Mouse (Mus musculus) forebrain, embryonic 12.5 days (tissue): ENCODE results near the gene Arhgap18. TPM values are rescaled to one million over a fixed set of nuclear protein-coding genes. Genes with fewer than 3 reads are reported as not detected.
A peak's percentile ranks its signal among the peaks of the same experiment; 100 is the strongest.

Experiments used
- ATAC-seq: fragments of 200-750 bp; cut with Nextera tagmentation; 2 replicates; pipeline ENCODE4 v1.8.0; 2017; ENCODE audit warnings: moderate TSS enrichment; ENCODE audit not compliant: low FRiP score
- H3K27ac ChIP-seq: fragments of 300-500 bp; sonication (generic); 2 replicates; pipeline ENCODE4 v1.5.1; 2016; ENCODE audit warnings: mild to moderate bottlenecking
- H3K27me3 ChIP-seq: fragments of 300-500 bp; sonication (generic); 2 replicates; pipeline ENCODE4 v1.6.1; 2016; ENCODE audit warnings: mild to moderate bottlenecking
- H3K36me3 ChIP-seq: fragments of 300-500 bp; sonication (generic); replicated peaks from 2 replicates; pipeline ENCODE4 v1.6.1; 2016; ENCODE audit warnings: mild to moderate bottlenecking
- H3K4me1 ChIP-seq: fragments of 300-500 bp; sonication (generic); 2 replicates; pipeline ENCODE4 v1.6.1; 2016
- H3K4me2 ChIP-seq: fragments of 300-500 bp; sonication (generic); 2 replicates; pipeline ENCODE4 v1.6.1; 2016; ENCODE audit warnings: mild to moderate bottlenecking, moderate library complexity
- H3K4me3 ChIP-seq: fragments of 300-500 bp; sonication (generic); replicated peaks from 2 replicates; pipeline ENCODE4 v1.5.1; 2016; ENCODE audit warnings: mild to moderate bottlenecking
- H3K9ac ChIP-seq: fragments of 300-500 bp; sonication (generic); 2 replicates; pipeline ENCODE4 v1.6.1; 2016; ENCODE audit warnings: mild to moderate bottlenecking
- H3K9me3 ChIP-seq: fragments of 300-500 bp; sonication (generic); 2 replicates; pipeline ENCODE4 v1.6.1; 2016
- WGBS: fragments of 180-500 bp; shearing (Covaris S2); methylation state at CpG from one replicate; pipeline ENCODE4 v1.1.7; 2016; 5-methylcytosine and 5-hydroxymethylcytosine counted together
- polyA plus RNA-seq: library from polyadenylated mRNA; unstranded; fragments of >200 nt; fragmentation: Nextera tagmentation; extraction: Ambion mirVana; gene quantifications from 2 replicates; pipeline ENCODE4 v1.2.1, GENCODE M21; 2016

Arhgap18 gene
- polyA plus RNA-seq, 1 experiment from 2014 or later: 17.9 TPM

GRCm38 (mm10) chr10:26793013-26793412 is 39.8 kb downstream of the Arhgap18 start:
- Histone ChIP-seq H3K9me3 (no peaks in the 10 kb centered on the region), H3K27ac (no peak overlapping the region), H3K9ac (no peak overlapping the region), H3K4me1 (no peaks in the 10 kb centered on the region), H3K27me3 (no peaks in the 10 kb centered on the region), H3K36me3 (no peaks in the 10 kb centered on the region), H3K4me2 (no peak overlapping the region), H3K4me3 (no peak overlapping the region)
- 94% methylated on average over 8 of the region's 8 CpGs for WGBS
- no peak for ATAC-seq

- H3K9ac ChIP-seq: no peak overlapping the region
- H3K9me3 ChIP-seq: no peaks in the 10 kb centered on the region
- H3K4me2 ChIP-seq: no peak overlapping the region
- H3K4me3 ChIP-seq: no peak overlapping the region
- peak; percentile 30; the same call in 1 of the 2 replicates for ATAC-seq
- H3K36me3 ChIP-seq: no peaks in the 10 kb centered on the region
- H3K4me1 ChIP-seq: no peaks in the 10 kb centered on the region
- H3K27ac ChIP-seq: no peak overlapping the region; the same call in 1 of the 2 replicates
- H3K27me3 ChIP-seq: no peaks in the 10 kb centered on the region
- WGBS: 80% methylated on average over 10 of the region's 10 CpGs
Observed at GRCm38 (mm10) chr10:26796432-26797286, 43.4 kb downstream of the Arhgap18 start.

GRCm38 (mm10) chr10:26797287-26797672 is 44.1 kb downstream of the Arhgap18 start:
- Histone ChIP-seq H3K4me2 (no peak overlapping the region), H3K36me3 (no peaks in the 10 kb centered on the region), H3K4me1 (no peaks in the 10 kb centered on the region), H3K4me3 (no peak overlapping the region), H3K9me3 (no peaks in the 10 kb centered on the region), H3K9ac (no peak overlapping the region), H3K27me3 (no peaks in the 10 kb centered on the region), H3K27ac (no peak overlapping the region; the same call in 1 of the 2 replicates)
- WGBS: 95% methylated on average over 7 of the region's 7 CpGs
- ATAC-seq: no peak

GRCm38 (mm10) chr10:26798752-26799411 is 45.7 kb downstream of the Arhgap18 start:
- no peak for ATAC-seq
- H3K27ac ChIP-seq: no peak overlapping the region
- whole genome bisulfite sequencing: 91% methylated on average over 10 of the region's 10 CpGs

GRCm38 (mm10) chr10:26799562-26800051 is 46.4 kb downstream of the Arhgap18 start:
- Histone ChIP-seq H3K4me2 (no peak overlapping the region), H3K4me3 (no peak overlapping the region), H3K36me3 (no peaks in the 10 kb centered on the region), H3K4me1 (peaks cover 4% of the 10 kb centered on the region), H3K27me3 (no peaks in the 10 kb centered on the region), H3K9me3 (no peaks in the 10 kb centered on the region), H3K27ac (no peak overlapping the region), H3K9ac (no peak overlapping the region)
- WGBS: 66% methylated on average over 5 of the region's 5 CpGs
- ATAC-seq: no peak

More at GRCm38 (mm10) chr10:26798752-26799411, 45.7 kb downstream of the Arhgap18 start:
- no peaks in the 10 kb centered on the region for H3K9me3 ChIP-seq
- no peak overlapping the region for H3K9ac ChIP-seq
- H3K27me3 ChIP-seq: no peaks in the 10 kb centered on the region
- H3K4me2 ChIP-seq: no peak overlapping the region
- no peaks in the 10 kb centered on the region for H3K4me1 ChIP-seq
- no peak overlapping the region for H3K4me3 ChIP-seq
- H3K36me3 ChIP-seq: no peaks in the 10 kb centered on the region

GRCm38 (mm10) chr10:26804351-26804983 is 51.2 kb downstream of the Arhgap18 start:
- no peak overlapping the region for H3K27ac ChIP-seq
- no peaks in the 10 kb centered on the region for H3K36me3 ChIP-seq
- no peak overlapping the region for H3K4me2 ChIP-seq
- no peak overlapping the region for H3K4me3 ChIP-seq
- peaks cover 5% of the 10 kb centered on the region for H3K4me1 ChIP-seq
- no peak overlapping the region for H3K9ac ChIP-seq
- 44% methylated on average over 5 of the region's 5 CpGs for WGBS
- H3K27me3 ChIP-seq: no peaks in the 10 kb centered on the region
- no peaks in the 10 kb centered on the region for H3K9me3 ChIP-seq
- ATAC-seq: no peak

- no peak overlapping the region for H3K27ac ChIP-seq
- no peaks in the 10 kb centered on the region for H3K9me3 ChIP-seq
- H3K36me3 ChIP-seq: no peaks in the 10 kb centered on the region
- H3K4me2 ChIP-seq: no peak overlapping the region
- ATAC-seq: no peak
- peaks cover 5% of the 10 kb centered on the region for H3K4me1 ChIP-seq
- no peak overlapping the region for H3K4me3 ChIP-seq
- 67% methylated on average over 1 of the region's 1 CpGs for WGBS
- H3K9ac ChIP-seq: no peak overlapping the region
- no peaks in the 10 kb centered on the region for H3K27me3 ChIP-seq
Observed at GRCm38 (mm10) chr10:26805007-26805406, 51.8 kb downstream of the Arhgap18 start.

GRCm38 (mm10) chr10:26806092-26806491 is 52.9 kb downstream of the Arhgap18 start:
- no peak overlapping the region for H3K4me2 ChIP-seq
- H3K27ac ChIP-seq: no peak overlapping the region
- H3K4me1 ChIP-seq: peaks cover 5% of the 10 kb centered on the region
- 81% methylated on average over 3 of the region's 3 CpGs for WGBS
- no peak for ATAC-seq
- H3K27me3 ChIP-seq: no peaks in the 10 kb centered on the region
- no peak overlapping the region for H3K4me3 ChIP-seq
- no peaks in the 10 kb centered on the region for H3K36me3 ChIP-seq
- no peak overlapping the region for H3K9ac ChIP-seq
- no peaks in the 10 kb centered on the region for H3K9me3 ChIP-seq

- Histone ChIP-seq H3K9ac (no peak overlapping the region), H3K27me3 (no peaks in the 10 kb centered on the region), H3K4me3 (no peak overlapping the region), H3K4me2 (no peak overlapping the region), H3K36me3 (no peaks in the 10 kb centered on the region), H3K27ac (no peak overlapping the region), H3K9me3 (no peaks in the 10 kb centered on the region), H3K4me1 (no peaks in the 10 kb centered on the region)
- no peak for ATAC-seq
- WGBS: 89% methylated on average over 7 of the region's 7 CpGs
Observed at GRCm38 (mm10) chr10:26810059-26810458, 56.8 kb downstream of the Arhgap18 start.

GRCm38 (mm10) chr10:26810810-26811209 is 57.6 kb downstream of the Arhgap18 start:
- 85% methylated on average over 5 of the region's 5 CpGs for WGBS
- Histone ChIP-seq H3K9ac (no peak overlapping the region), H3K4me3 (no peak overlapping the region), H3K27me3 (no peaks in the 10 kb centered on the region), H3K36me3 (no peaks in the 10 kb centered on the region), H3K27ac (no peak overlapping the region), H3K4me1 (no peaks in the 10 kb centered on the region), H3K9me3 (no peaks in the 10 kb centered on the region), H3K4me2 (no peak overlapping the region)
- no peak for ATAC-seq

- no peak overlapping the region for H3K9ac ChIP-seq
- H3K36me3 ChIP-seq: no peaks in the 10 kb centered on the region
- 85% methylated on average over 4 of the region's 4 CpGs for WGBS
- no peak overlapping the region for H3K4me2 ChIP-seq
- no peak overlapping the region for H3K4me3 ChIP-seq
- H3K9me3 ChIP-seq: no peaks in the 10 kb centered on the region
- no peaks in the 10 kb centered on the region for H3K27me3 ChIP-seq
- H3K4me1 ChIP-seq: no peaks in the 10 kb centered on the region
- H3K27ac ChIP-seq: no peak overlapping the region
- no peak for ATAC-seq
Observed at GRCm38 (mm10) chr10:26811342-26811741, 58.1 kb downstream of the Arhgap18 start.

- no peak for ATAC-seq
- Histone ChIP-seq H3K9me3 (no peaks in the 10 kb centered on the region), H3K9ac (no peak overlapping the region), H3K4me2 (no peak overlapping the region), H3K4me1 (no peaks in the 10 kb centered on the region), H3K27me3 (no peaks in the 10 kb centered on the region), H3K27ac (no peak overlapping the region), H3K36me3 (no peaks in the 10 kb centered on the region), H3K4me3 (no peak overlapping the region)
- WGBS: 94% methylated on average over 8 of the region's 8 CpGs
Observed at GRCm38 (mm10) chr10:26815646-26816045, 62.4 kb downstream of the Arhgap18 start.
